Mouse (Mus musculus): ENCODE measurements around the gene Xlr3b.
"Not testable (repeated sequence)": the region's sequence is repeated elsewhere in the genome, so short reads cannot be mapped to it uniquely, and the experiment has no call there.

The Xlr3b gene

DNA sequence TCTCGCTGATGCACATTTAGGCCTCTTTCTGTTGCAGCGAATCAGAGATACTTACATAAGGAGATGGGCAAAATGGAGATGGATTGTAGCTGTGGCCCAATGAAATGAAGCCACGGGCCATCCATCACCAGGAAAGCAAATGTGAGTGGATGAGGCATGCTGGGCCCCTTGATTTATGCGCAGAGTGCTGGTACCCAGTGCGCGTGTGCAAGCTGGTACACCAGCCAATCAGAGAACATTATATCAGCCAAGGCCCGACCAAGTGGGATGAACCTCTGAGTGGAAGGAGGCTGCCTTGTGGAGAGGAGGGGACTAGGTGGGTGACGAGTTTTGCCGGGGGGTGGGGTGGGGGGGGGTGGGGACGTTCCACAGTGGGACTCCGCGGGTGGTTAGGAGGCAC, at the start of gene Xlr3b:
Xlr3b (plus strand) TSS at position 274 of the 400 bp plus-strand sequence.
- DNase-seq (ENCODE audit: low spot score): not testable (repeated sequence)

DNA sequence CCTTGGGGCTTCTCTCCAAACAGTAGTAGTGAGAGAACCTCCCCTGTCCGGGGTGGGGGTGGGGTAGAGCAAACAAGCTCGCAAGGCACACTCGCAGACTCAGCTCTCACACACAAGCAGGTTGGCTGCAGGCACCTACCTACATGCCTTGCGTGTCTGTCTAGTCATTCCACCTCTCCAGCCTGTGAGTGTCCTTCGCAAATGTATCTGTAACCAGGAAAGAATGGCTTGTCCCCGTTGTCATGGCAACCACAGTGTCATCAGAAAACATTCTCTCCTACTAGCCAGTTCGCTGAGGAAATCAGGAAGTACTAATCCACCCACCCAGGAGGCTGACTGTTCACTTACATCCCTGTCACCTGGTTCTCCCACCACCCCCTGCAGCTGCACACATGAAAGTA, 48.8 kb upstream of the Xlr3b start:
- not testable (repeated sequence) for DNase-seq (ENCODE audit: low spot score)

DNA sequence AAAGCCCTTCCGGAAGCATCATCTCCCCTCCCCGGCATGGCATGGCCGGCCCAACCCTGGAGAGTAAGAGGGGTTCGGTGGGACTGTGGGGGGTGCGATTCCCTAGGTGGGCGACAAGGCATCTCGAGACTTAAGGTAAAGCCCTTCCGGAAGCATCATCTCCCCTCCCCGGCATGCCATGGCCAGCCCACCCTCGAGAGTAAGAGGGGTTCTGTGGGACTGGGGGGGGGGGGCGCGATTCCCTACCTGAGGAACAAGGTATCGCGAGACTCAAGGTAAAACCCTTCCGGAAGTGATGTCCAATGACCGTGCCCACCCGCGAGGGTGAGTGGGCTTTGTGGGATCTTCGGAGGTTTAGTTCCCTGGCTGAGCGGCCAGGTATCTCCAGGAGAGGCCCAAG, 43.5 kb upstream of the Xlr3b start, which contains the start of gene Xlr5b:
Xlr5b (plus strand) TSS at position 301 of the 400 bp plus-strand sequence.
- DNase-seq (ENCODE audit: low spot score): not testable (repeated sequence)

- not testable (repeated sequence) for DNase-seq (ENCODE audit: low spot score)
These were observed 42.7 kb upstream of the Xlr3b start, which contains the start of gene DXBay18 for GRCm38 (mm10) chrX:73149350-73149749. TSS of gene DXBay18 (minus strand) at chrX:73149450.

DNA sequence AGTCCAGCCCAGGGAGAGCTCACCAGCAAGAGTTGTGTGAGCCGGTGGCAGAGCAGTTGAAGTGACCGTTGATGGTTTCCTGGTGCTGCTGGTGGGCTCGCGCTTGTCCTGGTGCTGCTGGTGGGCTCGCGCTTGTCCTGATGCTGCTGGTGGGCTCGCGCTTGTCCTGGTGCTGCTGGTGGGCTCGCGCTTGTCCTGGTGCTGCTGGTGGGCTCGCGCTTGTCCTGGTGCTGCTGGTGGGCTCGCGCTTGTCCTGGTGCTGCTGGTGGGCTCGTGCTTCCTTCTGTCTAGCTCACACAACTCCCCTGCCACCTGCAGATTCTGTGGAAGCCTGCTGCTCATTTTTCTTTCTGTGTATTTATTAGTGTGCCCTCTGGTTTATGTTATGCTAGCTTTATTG, 15.1 kb upstream of the Xlr3b start, which contains the start of gene Spin2d:
Spin2d (minus strand) TSS at position 101 of the 400 bp plus-strand sequence.
- DNase-seq (ENCODE audit: low spot score): not testable (repeated sequence)

DNA sequence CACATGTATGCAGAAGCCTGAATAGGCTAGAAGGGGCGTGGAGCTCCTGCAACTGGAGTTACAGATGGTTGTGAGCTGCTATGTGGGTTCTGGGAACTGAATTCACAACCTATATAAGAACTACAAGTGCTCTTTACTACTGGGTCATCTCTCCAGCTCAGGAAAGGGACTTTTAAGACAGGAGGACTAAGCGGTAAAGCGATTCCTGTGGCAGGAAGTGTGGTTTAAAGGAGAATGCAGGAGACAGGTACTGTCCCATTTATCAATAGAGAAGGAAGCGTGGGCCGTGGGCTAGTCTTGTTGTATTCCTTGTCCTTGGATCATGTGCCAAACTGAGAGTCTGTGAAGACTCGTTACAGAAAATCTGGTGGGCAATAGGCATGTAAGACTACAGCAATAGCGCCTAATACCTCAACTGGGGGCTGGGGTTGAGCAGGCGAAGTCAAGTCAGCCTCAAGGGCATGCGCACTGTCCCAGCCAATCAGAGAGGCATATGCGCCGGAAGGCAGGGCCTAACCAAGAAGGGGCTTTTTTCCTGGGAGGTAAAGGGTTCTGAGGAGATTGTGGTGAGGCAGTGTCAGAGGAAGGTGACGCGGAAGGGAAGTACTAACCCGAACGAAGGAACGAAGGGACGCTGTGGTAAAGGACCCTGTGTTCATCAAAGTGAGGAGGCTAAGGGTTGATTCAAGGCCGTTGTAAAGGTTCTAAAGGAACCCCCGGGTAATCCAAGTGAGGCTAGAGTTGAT, 22.0 kb downstream of the Xlr3b start, which contains the start of gene Xlr4b:
Xlr4b (plus strand) TSS at position 515 of the 746 bp plus-strand sequence.
- DNase-seq (ENCODE audit: low spot score): not testable (repeated sequence)

- DNase-seq (ENCODE audit: low spot score): no peak
These were observed 33.4 kb downstream of the Xlr3b start for GRCm38 (mm10) chrX:73225365-73225764.

DNA sequence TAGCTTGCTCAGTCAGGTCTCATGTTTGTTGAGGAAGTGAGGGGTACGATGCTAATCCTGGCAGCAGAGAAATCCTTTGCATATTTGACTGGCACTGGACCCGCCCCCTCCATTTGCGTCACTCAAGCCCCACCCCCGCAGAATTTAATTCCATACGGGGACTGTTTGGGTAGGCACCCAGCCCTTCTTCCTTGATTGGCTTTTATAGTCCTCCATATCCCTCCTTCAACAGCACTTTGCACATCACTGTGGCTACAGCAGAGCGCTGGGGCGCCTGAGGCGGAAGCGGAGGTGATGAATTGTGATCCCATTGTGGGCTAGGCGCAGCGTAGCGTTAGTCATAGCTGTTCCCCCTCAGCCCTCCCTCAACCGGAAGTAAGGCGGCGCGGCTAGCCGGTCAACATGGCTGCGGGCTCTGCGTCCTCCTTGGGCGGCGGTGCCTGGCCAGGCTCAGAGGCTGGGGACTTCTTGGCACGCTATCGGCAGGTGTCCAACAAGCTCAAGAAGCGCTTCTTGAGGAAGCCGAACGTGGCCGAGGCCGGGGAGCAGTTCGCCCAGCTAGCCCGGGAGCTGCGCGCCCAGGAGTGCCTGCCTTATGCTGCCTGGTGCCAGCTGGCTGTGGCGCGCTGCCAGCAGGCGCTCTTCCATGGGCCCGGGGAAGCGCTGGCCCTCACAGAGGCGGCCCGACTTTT, 36.1 kb downstream of the Xlr3b start, which contains the start of gene F8a:
F8a (plus strand) TSS at position 378 of the 692 bp plus-strand sequence.
- peak; percentile 43 for DNase-seq (ENCODE audit: low spot score)

GRCm38 (mm10) chrX:73228606-73229214, 36.7 kb downstream of the Xlr3b start:
- peak; percentile 16 for DNase-seq (ENCODE audit: low spot score)

GRCm38 (mm10) chrX:73229288-73229687, 37.3 kb downstream of the Xlr3b start:
- DNase-seq (ENCODE audit: low spot score): no peak

DNA sequence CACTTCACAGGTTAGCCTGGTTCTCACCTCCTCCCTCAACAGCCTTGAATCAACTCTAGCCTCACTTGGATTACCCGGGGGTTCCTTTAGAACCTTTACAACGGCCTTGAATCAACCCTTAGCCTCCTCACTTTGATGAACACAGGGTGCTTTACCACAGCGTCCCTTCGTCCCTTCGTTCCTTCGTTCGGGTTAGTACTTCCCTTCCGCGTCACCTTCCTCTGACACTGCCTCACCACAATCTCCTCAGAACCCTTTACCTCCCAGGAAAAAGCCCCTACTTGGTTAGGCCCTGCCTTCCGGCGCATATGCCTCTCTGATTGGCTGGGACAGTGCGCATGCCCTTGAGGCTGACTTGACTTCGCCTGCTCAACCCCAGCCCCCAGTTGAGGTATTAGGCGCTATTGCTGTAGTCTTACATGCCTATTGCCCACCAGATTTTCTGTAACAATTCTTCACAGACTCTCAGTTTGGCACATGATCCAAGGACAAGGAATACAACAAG, 50.9 kb downstream of the Xlr3b start, which contains the start of gene Xlr4c:
Xlr4c (minus strand) TSS at position 310 of the 505 bp plus-strand sequence.
- not testable (repeated sequence) for DNase-seq (ENCODE audit: low spot score)
